ENCODE assay signal across 8 mouse cellular contexts in the genomic region with DNA sequence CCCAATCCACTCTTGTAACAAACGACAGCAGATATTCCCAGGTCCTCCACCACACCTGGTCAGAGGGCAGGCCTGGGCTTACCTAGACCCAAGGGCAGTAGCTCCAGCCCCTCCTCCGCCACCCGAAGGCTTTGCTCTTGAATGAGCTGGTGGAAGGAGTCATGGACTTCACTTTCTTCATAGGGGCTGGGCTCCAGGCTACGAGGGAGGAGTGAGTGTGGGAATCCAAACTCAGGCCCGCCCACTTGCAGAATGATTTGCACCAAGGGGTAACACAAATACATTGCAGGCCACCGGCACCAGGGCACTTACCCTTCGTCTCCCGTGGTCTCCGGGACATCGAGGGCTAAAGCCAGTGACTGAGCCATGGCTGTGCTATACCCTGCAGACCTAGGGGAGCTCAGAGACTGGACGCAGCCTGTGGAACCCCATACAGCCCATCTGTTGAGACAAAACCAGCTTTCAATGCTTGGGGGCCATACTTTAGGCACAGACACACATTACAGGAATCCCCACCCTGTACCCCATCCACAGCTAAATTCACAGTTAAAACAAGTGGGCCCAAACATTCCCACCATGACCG. TPM values are rescaled to one million over a fixed set of nuclear protein-coding genes. Genes with fewer than 3 reads are reported as not detected.
DNase-seq lines count a peak whose midpoint lies in the region; ATAC-seq and TF ChIP-seq lines count a peak whose summit lies in the region.

No protein-coding gene starts in this region.

- no peaks in the 10 kb centered on the region; a peak in 2 of 4 replicates for H3K36me3 ChIP-seq in MEL (ENCODE audit: control insufficient read depth in 1 of 2, insufficient read depth in 2 of 2, low read length in 2 of 2)
- no peaks in the 10 kb centered on the region for H3K36me3 ChIP-seq in forebrain, postnatal 0 days (ENCODE audit: insufficient read depth)
- H3K36me3 ChIP-seq in kidney, embryonic 15.5 days, result peaks cover 37% of the 10 kb centered on the region

- TF ChIP-seq EP300 in MEL (IDR thresholded peaks at IDR 0.05; ENCODE audit: low read depth in 1 of 2, low read length in 2 of 2), result no peak

- no peaks in the 10 kb centered on the region for H3K9me3 ChIP-seq in MEL (replicated peaks; ENCODE audit: insufficient read depth, low read length)
- H3K9me3 ChIP-seq in forebrain, postnatal 0 days (ENCODE audit: low read length), result no peaks in the 10 kb centered on the region
- no peaks in the 10 kb centered on the region for H3K9me3 ChIP-seq in kidney, embryonic 15.5 days (replicated peaks)

- peaks cover 3 to 13% of the 10 kb centered on the region in 2 experiments; a peak in 2 of 4 replicates for H3K4me1 ChIP-seq in MEL (ENCODE audit: control insufficient read depth in 1 of 2, insufficient read depth in 2 of 2, low read length in 2 of 2)
- peaks cover 7% of the 10 kb centered on the region; the same call in 1 of the 2 replicates for H3K4me1 ChIP-seq in forebrain, postnatal 0 days (ENCODE audit: insufficient read depth)
- peaks cover 64% of the 10 kb centered on the region for H3K4me1 ChIP-seq in kidney, embryonic 15.5 days

- peak overlapping the region; percentile 77 for H3K9ac ChIP-seq in MEL (ENCODE audit: control insufficient read depth, low read depth, low read length, poor library complexity, severe bottlenecking)
- no peak overlapping the region for H3K9ac ChIP-seq in forebrain, postnatal 0 days
- peak overlapping the region; percentile 54 for H3K9ac ChIP-seq in kidney, embryonic 15.5 days

- peaks cover 34% of the 10 kb centered on the region for H3K79me2 ChIP-seq in MEL (ENCODE audit: control insufficient read depth, insufficient read depth, low read length, poor library complexity)

- no peak for TF ChIP-seq RAD21 in MEL (IDR thresholded peaks at IDR 0.05; ENCODE audit: low read depth, low read length)

- TF ChIP-seq CTCF in MEL (IDR thresholded peaks at IDR 0.05 in 2 of 3, conservative IDR thresholded peaks at IDR 0.05 in 1 of 3; ENCODE audit: control insufficient read depth in 1 of 3, insufficient read depth in 1 of 3, low read depth in 2 of 3, low read length in 3 of 3, poor library complexity in 1 of 3, severe bottlenecking in 1 of 3), result no peak
- no peak for TF ChIP-seq CTCF in forebrain, postnatal 0 days (IDR thresholded peaks at IDR 0.05; ENCODE audit: low read depth)

- H3K27ac ChIP-seq in MEL (ENCODE audit: control insufficient read depth, low read depth, low read length), result peak overlapping the region; percentile 96
- peak overlapping the region; percentile 59; the same call in 1 of the 2 replicates for H3K27ac ChIP-seq in forebrain, postnatal 0 days (ENCODE audit: low read depth, low read length)
- H3K27ac ChIP-seq in kidney, embryonic 15.5 days, result peak overlapping the region; percentile 97

- peak overlapping the region; percentile 67 to 74 for H3K4me3 ChIP-seq in MEL (ENCODE audit: control insufficient read depth in 1 of 2, insufficient read depth in 1 of 2, low read depth in 2 of 2, low read length in 2 of 2)
- H3K4me3 ChIP-seq in forebrain, postnatal 0 days (ENCODE audit: low read depth, low read length), result no peak overlapping the region
- peak overlapping the region; percentile 61 for H3K4me3 ChIP-seq in kidney, embryonic 15.5 days (replicated peaks)

- no peak for TF ChIP-seq POLR2A in MEL (IDR thresholded peaks at IDR 0.05; ENCODE audit: control insufficient read depth in 1 of 2, insufficient read depth in 1 of 2, low read depth in 1 of 2, low read length in 2 of 2, poor library complexity in 1 of 2)

- no peaks in the 10 kb centered on the region for H3K27me3 ChIP-seq in MEL (ENCODE audit: control insufficient read depth in 1 of 2, insufficient read depth in 2 of 2, low read length in 2 of 2)
- H3K27me3 ChIP-seq in forebrain, postnatal 0 days (ENCODE audit: insufficient read depth, low read length), result peaks cover 17% of the 10 kb centered on the region; the same call in 1 of the 2 replicates
- H3K27me3 ChIP-seq in kidney, embryonic 15.5 days, result 0 out of 2 replicates have a peak, but pooled peaks cover 6% of the 10 kb centered on the region

- H3K4me2 ChIP-seq in forebrain, postnatal 0 days (ENCODE audit: low read depth), result peak overlapping the region; percentile 41; the same call in 1 of the 2 replicates
- H3K4me2 ChIP-seq in kidney, embryonic 15.5 days, result peak overlapping the region; percentile 99

- DNase-seq in 416B (ENCODE audit: low read depth), result peak; percentile 74
- DNase-seq in MEL (ENCODE audit: low read depth, low spot score), result peak; percentile 76
- DNase-seq in forebrain, postnatal 0 days, result no peak
- peak; percentile 67 to 68 for DNase-seq in lung, postnatal 4 days
- peak; percentile 37 for DNase-seq in yolk sac, embryonic 10.5 days (ENCODE audit: low spot score)
- DNase-seq in ovary, adult 18-20 months (ENCODE audit: low spot score), result no peak

- WGBS in forebrain, postnatal 0 days, result 77% methylated on average over 12 of the region's 12 CpGs
- 29% methylated on average over 12 of the region's 12 CpGs for WGBS in kidney, embryonic 15.5 days

- no peak for ATAC-seq in forebrain, postnatal 0 days
- no peak for ATAC-seq in kidney, embryonic 15.5 days (replicated peaks; ENCODE audit: low FRiP score)
- ATAC-seq in megakaryocyte-erythroid progenitor cell, adult 5-6 weeks (replicated peaks; ENCODE audit: low FRiP score, low TSS enrichment, poor library complexity, severe bottlenecking), result no peak

TF ChIP-seq in MEL, 35 proteins besides CTCF, POLR2A, EP300 and RAD21:
- TF ChIP-seq SIN3A (IDR thresholded peaks at IDR 0.05; ENCODE audit: low read length) (no peak), MXI1 (IDR thresholded peaks at IDR 0.05; ENCODE audit: low read depth, low read length) (0 out of 2 replicates have a peak, but pooled peaks have one; percentile 8), ETS1 (IDR thresholded peaks at IDR 0.05; ENCODE audit: low read depth, low read length) (no peak), E2F4 (IDR thresholded peaks at IDR 0.05; ENCODE audit: borderline replicate concordance, low read depth, low read length) (no peak), BHLHE40 (IDR thresholded peaks at IDR 0.05; ENCODE audit: borderline replicate concordance, low read depth, low read length) (no peak)
TF ChIP-seq in MEL: peak in this region for 1.

RNA-seq across cellular contexts. Expression of a gene that starts 2.9 kb away (rescaled TPM):
- 15.4 TPM in 2 replicates for total RNA-seq in MEL (2012; rRNA removed)
- 10 to 100 TPM in 1 of 2 experiments, not detected in 1; 23.5 TPM for polyA plus RNA-seq in MEL (2012; ENCODE audit: insufficient read depth in 1 of 2, insufficient read length in 2 of 2, low read depth in 1 of 2, low replicate concordance in 2 of 2, missing spikeins in 1 of 2)
- 2.1 and 6.2 TPM in 2 replicates for total RNA-seq in forebrain, postnatal 0 days (2014; rRNA removed)
- 0.44 and 0.59 TPM in 2 replicates for polyA plus RNA-seq in forebrain, postnatal 0 days (2015; fragmentation: Nextera tagmentation; extraction: Ambion mirVana)
- polyA plus RNA-seq in kidney, embryonic 15.5 days (2015; fragmentation: Nextera tagmentation; extraction: Ambion mirVana), result 2.7 and 3.6 TPM in 2 replicates
- 16.2 and 38.2 TPM in 2 replicates for total RNA-seq in megakaryocyte-erythroid progenitor cell, adult 5-6 weeks (2014; fragmentation: Nextera tagmentation)
- total RNA-seq in megakaryocyte-erythroid progenitor cell, adult 5-6 weeks (2017), result 7.3 and 11.3 TPM in 2 replicates

RNA-seq across cellular contexts. Expression of a gene that starts 3.1 kb away (rescaled TPM):
- total RNA-seq in MEL (2012; rRNA removed), result 52.0 and 61.2 TPM in 2 replicates
- 10 to 100 TPM in 1 of 2 experiments, not detected in 1; 48.8 TPM for polyA plus RNA-seq in MEL (2012; ENCODE audit: insufficient read depth in 1 of 2, insufficient read length in 2 of 2, low read depth in 1 of 2, low replicate concordance in 2 of 2, missing spikeins in 1 of 2)
- total RNA-seq in forebrain, postnatal 0 days (2014; rRNA removed), result 2.9 and 4.1 TPM in 2 replicates
- 2.3 and 3.2 TPM in 2 replicates for polyA plus RNA-seq in forebrain, postnatal 0 days (2015; fragmentation: Nextera tagmentation; extraction: Ambion mirVana)
- 36.2 and 37.5 TPM in 2 replicates for polyA plus RNA-seq in kidney, embryonic 15.5 days (2015; fragmentation: Nextera tagmentation; extraction: Ambion mirVana)
- total RNA-seq in megakaryocyte-erythroid progenitor cell, adult 5-6 weeks (2014; fragmentation: Nextera tagmentation), result 101 and 172 TPM in 2 replicates
- 13.6 and 39.7 TPM in 2 replicates for total RNA-seq in megakaryocyte-erythroid progenitor cell, adult 5-6 weeks (2017)

RNA-seq across cellular contexts. Expression of a gene that starts 18.5 kb away (rescaled TPM):
- 1.1 and 2.7 TPM in 2 replicates for total RNA-seq in MEL (2012; rRNA removed)
- 1 to 10 TPM in 1 of 2 experiments, not detected in 1; 5.1 TPM for polyA plus RNA-seq in MEL (2012; ENCODE audit: insufficient read depth in 1 of 2, insufficient read length in 2 of 2, low read depth in 1 of 2, low replicate concordance in 2 of 2, missing spikeins in 1 of 2)
- total RNA-seq in forebrain, postnatal 0 days (2014; rRNA removed), result not detected in 2 replicates
- polyA plus RNA-seq in forebrain, postnatal 0 days (2015; fragmentation: Nextera tagmentation; extraction: Ambion mirVana), result not detected in 2 replicates
- polyA plus RNA-seq in kidney, embryonic 15.5 days (2015; fragmentation: Nextera tagmentation; extraction: Ambion mirVana), result 0.36 and 1.7 TPM in 2 replicates
- 5.8 and 6.8 TPM in 2 replicates for total RNA-seq in megakaryocyte-erythroid progenitor cell, adult 5-6 weeks (2014; fragmentation: Nextera tagmentation)
- total RNA-seq in megakaryocyte-erythroid progenitor cell, adult 5-6 weeks (2017), result 1.8 and 4.2 TPM in 2 replicates

RNA-seq across cellular contexts. Expression of a gene that starts 30.5 kb away (rescaled TPM):
- 0.46 and 0.85 TPM in 2 replicates for total RNA-seq in MEL (2012; rRNA removed)
- polyA plus RNA-seq in MEL (2012; ENCODE audit: insufficient read depth in 1 of 2, insufficient read length in 2 of 2, low read depth in 1 of 2, low replicate concordance in 2 of 2, missing spikeins in 1 of 2), result under 1 TPM in 1 of 2 experiments, not detected in 1; 0.70 TPM
- 1.5 and 2.0 TPM in 2 replicates for total RNA-seq in forebrain, postnatal 0 days (2014; rRNA removed)
- polyA plus RNA-seq in forebrain, postnatal 0 days (2015; fragmentation: Nextera tagmentation; extraction: Ambion mirVana), result 0.52 and 1.1 TPM in 2 replicates
- 0.54 and 0.91 TPM in 2 replicates for polyA plus RNA-seq in kidney, embryonic 15.5 days (2015; fragmentation: Nextera tagmentation; extraction: Ambion mirVana)
- total RNA-seq in megakaryocyte-erythroid progenitor cell, adult 5-6 weeks (2014; fragmentation: Nextera tagmentation), result 0.45 and 7.0 TPM in 2 replicates
- 3.5 TPM in 1 of 2 replicates, not detected in the other for total RNA-seq in megakaryocyte-erythroid progenitor cell, adult 5-6 weeks (2017)

RNA-seq across cellular contexts. Expression of a gene that starts 30.5 kb away (rescaled TPM):
- total RNA-seq in MEL (2012; rRNA removed), result 160 and 189 TPM in 2 replicates
- 100 to 1,000 TPM in 1 of 2 experiments, not detected in 1; 384 TPM for polyA plus RNA-seq in MEL (2012; ENCODE audit: insufficient read depth in 1 of 2, insufficient read length in 2 of 2, low read depth in 1 of 2, low replicate concordance in 2 of 2, missing spikeins in 1 of 2)
- total RNA-seq in forebrain, postnatal 0 days (2014; rRNA removed), result 11.8 and 16.9 TPM in 2 replicates
- polyA plus RNA-seq in forebrain, postnatal 0 days (2015; fragmentation: Nextera tagmentation; extraction: Ambion mirVana), result 14.4 and 15.7 TPM in 2 replicates
- 78.0 and 80.5 TPM in 2 replicates for polyA plus RNA-seq in kidney, embryonic 15.5 days (2015; fragmentation: Nextera tagmentation; extraction: Ambion mirVana)
- 166 and 173 TPM in 2 replicates for total RNA-seq in megakaryocyte-erythroid progenitor cell, adult 5-6 weeks (2014; fragmentation: Nextera tagmentation)
- total RNA-seq in megakaryocyte-erythroid progenitor cell, adult 5-6 weeks (2017), result 83.2 and 116 TPM in 2 replicates

Comparison
In these comparisons a context has a peak if more than half of its experiments do, and no peak if none do; other contexts are left out.
1. DNase-seq: peak in 416B (single experiment), MEL (single experiment), lung, postnatal 4 days (2 of 2) and yolk sac, embryonic 10.5 days (single experiment); none in forebrain, postnatal 0 days (single experiment) and ovary, adult 18-20 months (single experiment).
2. Peak in every context shown above with its lines, with median percentiles within 50 percentile points of each other: H3K27ac ChIP-seq.